Mouse (Mus musculus) heart, postnatal 10 days (tissue): ENCODE measurements at regions not wholly inside any gene's neighbourhood (a gene's known extent, or its start where the extent isn't known, plus 50 kb on each side); places are given as distances from the start of the nearest gene placed in this dataset.
A peak's percentile ranks its signal among the peaks of the same experiment; 100 is the strongest.
"Not testable (repeated sequence)": the region's sequence is repeated elsewhere in the genome, so short reads cannot be mapped to it uniquely, and the experiment has no call there.

Experiments
- DNase-seq, 2 experiments: peaks; one replicate each; pipeline ENCODE4 v3.0.0; 2021
- intact Hi-C: fragments of 180-260 bp; cut with DNase I; formaldehyde crosslinking; loops from one replicate; pipeline ENCODE4 v1.15.1; 2025

DNA sequence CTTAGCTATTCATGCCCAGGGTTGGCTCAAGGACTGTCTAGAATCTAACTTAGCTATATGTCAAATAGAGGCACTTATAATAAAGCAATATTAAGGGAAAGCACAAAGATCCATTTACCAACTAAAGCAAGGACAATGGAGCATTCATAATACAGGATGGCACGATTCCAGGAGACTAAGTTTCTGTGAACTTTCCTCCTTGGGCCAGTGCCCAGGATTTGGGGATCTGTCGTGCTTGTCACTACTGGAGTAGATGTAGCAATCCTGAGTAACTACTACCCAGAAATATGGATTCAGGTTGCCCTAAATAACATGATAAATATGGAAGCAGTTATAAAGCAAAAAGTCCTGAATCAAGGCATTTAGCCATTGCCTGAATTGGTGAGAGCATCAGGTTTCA lies 233.7 kb downstream of the AI429214 start:
- DNase-seq, result peak in 1 of 2 experiments; percentile 6
- intact Hi-C loops, result no loop called here

DNA sequence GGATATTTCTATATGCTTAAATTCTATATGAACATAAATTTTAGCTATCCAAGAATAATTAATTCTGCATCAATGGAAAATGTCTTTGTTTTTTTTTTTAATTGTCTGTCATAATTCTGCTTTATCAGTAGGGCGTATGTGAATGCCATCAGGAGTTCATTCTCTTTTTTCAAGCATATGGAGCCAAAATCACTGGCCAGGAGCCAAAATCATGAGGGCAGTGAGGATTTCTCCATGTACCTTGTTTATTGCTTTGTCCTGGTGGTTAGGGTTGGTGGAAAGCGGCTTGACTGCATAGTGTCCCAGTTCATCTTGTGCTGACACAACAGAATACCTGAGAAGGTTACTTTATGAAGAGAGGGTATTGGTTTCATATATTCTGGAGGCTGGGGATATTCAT lies 243.9 kb downstream of the AI429214 start:
- no peak for DNase-seq
- intact Hi-C loops, result no loop called here

DNA sequence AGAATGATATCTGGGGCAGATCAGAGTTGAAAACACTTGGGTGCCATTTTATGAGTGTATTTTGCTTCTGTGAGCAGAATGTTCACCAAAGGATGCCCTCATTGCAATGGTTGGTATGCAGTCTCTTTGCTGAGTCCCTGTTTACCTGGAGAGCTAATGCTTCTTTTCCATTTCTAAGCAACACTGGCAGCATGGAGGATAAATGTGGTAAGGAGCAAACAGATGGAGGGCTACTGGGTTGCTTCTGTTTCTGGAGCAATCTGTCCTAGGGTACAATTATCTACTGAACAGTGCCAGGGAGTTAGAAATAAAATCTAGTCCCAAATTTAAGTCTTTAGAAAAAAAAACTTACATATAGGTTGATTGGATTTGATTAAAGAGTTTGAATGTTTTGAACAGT lies 245.9 kb downstream of the AI429214 start:
- DNase-seq, result no peak
- intact Hi-C loops, result no loop called here

DNA sequence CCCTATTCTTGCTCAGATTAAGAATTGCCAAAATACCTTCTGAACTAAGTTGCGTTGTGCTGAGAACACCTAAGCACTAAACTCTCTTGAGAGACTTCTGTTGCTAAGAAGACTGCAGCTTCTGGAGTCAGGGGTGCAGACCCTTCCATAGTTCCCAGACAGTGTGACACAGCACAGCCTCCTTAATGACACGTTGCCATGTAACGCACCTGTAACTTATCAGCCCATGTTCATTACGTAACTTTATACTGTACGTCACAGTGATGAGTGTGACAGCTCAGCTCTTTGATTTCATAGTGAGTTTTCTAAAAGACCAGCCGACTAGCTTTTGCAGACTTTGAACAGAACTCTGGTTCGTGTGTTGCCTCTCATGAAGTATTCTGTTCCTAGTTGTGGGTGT lies 257.8 kb downstream of the AI429214 start:
- intact Hi-C loops, result not testable (repeated sequence)

DNA sequence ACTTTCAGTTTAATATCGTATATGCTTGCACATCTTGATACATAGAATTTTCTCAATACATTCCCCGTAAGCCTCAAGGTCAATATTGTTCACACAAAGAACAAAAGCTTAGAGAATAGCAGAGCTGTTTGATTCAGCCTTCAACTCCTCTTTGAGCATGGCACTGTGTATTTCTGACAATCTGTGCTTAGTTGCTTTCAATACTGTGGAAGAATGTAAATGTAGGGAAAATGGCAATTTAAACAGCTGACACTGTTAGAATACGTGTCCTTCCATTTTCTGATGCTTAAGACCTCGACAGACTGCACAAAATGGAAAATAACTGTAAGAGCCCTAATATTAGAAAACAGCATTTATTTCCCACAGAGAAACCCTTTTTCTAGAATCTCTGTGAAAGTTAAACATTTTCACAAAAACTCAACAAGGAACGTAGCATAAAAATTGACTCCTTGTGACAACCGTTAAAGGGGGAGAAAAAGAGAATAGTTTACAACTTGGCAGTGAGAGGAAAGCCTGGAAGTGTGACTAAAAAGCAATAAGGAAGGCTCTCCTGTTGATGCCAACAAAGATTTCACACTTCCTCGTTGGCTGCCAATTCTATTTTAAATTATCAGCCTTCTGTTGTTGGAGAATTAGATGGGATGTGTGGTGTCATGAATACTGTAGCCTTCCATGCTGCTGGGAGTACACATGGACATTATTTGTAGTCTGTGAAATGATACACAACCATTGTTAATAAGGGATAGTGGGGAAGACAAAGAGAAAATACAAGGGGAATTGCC lies 297.9 kb downstream of the AI429214 start:
- no peak for DNase-seq
- intact Hi-C loops, result no loop called here

More for the DNA sequence above, 257.8 kb downstream of the AI429214 start:
- not testable (repeated sequence) for DNase-seq
